Mouse (Mus musculus) cerebellum, postnatal 36 days (tissue): ENCODE results near the gene Hist1h2ae.
"Not testable (repeated sequence)": the region's sequence is repeated elsewhere in the genome, so short reads cannot be mapped to it uniquely, and the experiment has no call there.

ENCODE experiments used
- DNase-seq, 2 experiments: peaks; one replicate each; pipeline ENCODE4 v3.0.0; 2021 to 2022; ENCODE audit warnings: mixed read lengths in 2 of 2

Gene Hist1h2ae

GRCm38 (mm10) chr13:23571022-23571503 lies at the start of gene Hist1h2ae, which contains the start of gene Hist1h2bg:
Hist1h2ae (minus strand) TSS chr13:23571220.
Hist1h2bg (plus strand) TSS chr13:23571396.
- DNase-seq = peak; percentile 52 to 73

- peak in 1 of 2 experiments; percentile 13 for DNase-seq
These were observed 49.2 kb upstream of the Hist1h2ae start for GRCm38 (mm10) chr13:23620056-23620732.

- no peak for DNase-seq
These were observed 40.6 kb upstream of the Hist1h2ae start for GRCm38 (mm10) chr13:23611638-23612037.

DNA sequence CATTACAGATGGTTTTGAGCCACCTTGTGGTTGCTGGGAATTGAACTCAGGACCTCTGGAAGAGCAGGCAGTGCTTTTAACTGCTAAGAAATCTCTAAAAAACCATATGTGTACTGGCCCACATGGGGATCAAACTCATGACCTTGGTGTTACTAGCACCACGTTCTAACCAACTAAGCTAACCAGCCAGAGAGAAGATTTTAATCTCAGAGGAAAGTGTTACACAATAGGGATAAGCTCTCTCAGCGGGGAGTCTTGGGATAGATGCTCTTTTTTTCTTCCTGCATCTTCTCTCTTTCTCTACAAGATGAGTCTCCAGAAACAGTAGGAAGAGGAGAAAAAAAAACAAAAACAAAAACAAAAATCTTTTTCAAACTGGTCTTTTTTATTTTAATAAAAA lies 39.4 kb upstream of the Hist1h2ae start:
- DNase-seq = no peak

GRCm38 (mm10) chr13:23609844-23610243 lies 38.8 kb upstream of the Hist1h2ae start:
- DNase-seq = no peak

DNA sequence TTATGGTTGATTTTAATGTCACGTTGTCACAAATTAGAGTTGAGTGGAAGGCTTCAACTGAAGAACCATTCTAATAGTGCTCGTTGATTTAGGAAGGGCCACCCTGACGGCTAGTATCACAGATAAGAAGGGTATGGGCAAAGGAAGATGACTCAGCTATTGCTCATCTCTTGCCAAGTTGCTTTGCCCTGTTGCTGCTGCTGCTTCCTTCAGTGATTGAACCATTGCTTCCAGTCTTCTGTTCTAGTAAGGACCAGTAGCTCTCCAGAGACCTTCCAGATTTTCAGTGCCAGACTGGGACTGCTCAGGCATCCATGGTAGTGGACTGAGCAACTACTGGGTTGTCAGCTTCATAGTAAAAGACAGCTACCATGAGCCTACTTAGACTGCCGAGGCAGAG lies 38.2 kb upstream of the Hist1h2ae start:
- no peak for DNase-seq

GRCm38 (mm10) chr13:23605052-23605451 lies 34.0 kb upstream of the Hist1h2ae start:
- DNase-seq = no peak

DNA sequence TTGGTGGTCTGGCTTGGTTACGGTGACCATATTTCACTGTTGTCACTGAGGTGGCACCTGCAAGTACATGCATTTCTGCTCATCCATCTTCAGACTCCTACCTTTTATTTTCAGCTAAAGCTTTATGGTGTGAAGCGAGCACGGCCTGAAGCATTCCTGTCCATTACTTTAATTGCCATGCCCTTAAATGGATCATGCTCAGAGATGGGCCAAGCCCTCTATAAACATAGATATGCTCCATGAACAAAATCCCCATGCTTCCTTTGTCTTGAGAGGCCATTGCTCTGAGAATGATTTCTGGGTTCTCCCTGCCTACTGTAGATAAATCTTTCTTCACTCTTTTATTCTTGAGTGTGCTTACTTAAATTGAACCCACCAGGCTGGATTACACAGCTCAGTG lies 33.4 kb upstream of the Hist1h2ae start:
- DNase-seq = no peak

DNA sequence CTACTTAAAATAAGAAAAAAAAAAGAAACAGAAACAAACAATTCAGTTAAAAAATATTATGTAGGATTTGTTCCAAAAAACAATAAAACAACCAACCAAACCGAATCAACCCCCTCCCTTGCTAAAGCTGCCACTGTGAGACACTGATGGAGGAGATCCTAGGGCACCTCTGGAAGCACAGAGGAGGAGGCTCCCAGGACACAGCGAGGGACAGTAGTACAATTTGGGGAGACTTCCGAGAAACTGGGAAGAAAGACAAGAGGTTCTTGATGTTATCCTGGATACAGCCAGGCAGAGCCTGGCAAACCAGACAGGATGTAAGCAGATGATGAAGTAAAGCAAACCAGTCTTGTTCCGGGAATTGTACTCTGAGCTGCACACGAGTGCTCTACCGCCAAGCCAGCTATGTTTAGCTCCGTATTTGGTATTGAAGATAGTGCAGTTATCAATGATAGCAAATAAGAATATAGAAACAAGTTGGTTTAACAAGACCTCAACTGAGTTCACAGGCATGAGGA lies 32.2 kb upstream of the Hist1h2ae start:
- DNase-seq = no peak

DNA sequence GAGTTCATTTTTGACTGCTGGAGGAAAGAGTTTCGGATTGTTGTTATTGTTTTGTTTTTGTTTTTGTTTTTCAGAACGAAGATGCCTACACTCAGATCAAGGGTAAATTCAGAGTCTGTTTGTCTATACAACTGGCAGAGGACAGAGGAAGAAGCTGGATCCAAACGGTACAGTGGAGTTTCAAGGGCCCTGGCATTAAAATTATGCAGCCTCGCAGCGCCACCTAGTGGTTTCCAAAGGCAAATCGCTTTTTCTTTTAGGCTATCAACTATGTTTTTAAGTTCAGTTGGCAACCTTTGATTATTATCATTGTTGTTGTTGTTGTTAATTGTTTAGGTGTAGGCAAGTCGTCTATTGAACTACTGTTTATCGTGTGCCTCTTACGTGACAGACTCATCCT lies 26.9 kb upstream of the Hist1h2ae start:
- peak; percentile 80 to 85 for DNase-seq

DNA sequence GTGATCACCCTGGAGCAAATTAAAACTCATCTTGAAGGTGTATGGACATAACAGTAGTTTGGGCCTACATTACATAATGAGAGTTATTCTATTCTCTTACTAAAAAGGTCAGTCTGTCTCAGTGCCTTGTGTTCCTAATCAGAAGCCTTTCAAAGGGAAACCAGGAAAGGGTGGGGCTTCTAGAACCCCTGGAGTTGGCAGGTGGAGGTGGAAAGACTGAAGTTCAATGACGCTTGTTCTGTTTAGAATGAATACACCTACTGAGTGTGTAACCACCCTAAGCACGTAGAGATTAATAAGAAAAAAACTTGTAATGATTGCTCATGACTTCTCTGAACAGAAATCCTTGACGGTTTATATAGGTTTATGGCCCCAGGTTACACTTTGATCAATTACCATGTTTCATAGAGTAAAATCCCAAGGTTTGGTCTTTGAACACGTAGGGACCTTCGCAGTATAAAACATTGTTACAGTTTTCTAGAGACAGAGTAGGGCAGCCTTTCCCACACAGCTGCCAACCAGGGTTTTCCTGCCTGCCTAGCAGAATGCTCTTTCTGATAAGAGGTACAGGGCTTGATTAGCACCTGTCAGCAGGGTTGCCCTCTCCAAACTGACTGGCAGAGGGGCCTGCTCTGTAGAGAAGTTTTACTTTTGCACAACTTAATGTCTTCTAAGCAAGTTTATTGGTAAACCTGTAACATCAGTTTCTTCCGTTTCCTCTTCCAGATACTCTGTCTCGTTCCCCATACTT lies 24.8 kb upstream of the Hist1h2ae start:
- DNase-seq = no peak

DNA sequence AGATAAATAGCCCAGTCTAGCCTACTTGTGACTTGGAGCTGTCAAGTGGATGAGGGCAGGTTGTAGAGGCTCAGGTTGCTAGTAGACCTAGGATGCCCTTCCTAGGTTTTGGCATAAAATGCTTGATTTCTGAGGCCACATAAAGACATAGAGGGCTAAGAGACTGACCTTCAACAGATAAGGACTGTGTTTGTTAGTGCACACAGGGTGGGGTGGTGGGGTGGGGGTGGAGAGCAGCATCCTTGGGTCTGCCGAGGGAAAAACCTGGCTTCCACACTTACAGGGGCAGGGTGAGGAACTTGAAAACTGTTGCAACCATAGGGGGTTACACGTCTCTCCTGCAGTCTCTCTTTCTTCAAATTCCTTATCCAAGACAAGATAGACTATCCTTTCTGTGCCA lies 24.2 kb upstream of the Hist1h2ae start:
- DNase-seq = no peak

- DNase-seq = no peak
These were observed 22.2 kb upstream of the Hist1h2ae start for GRCm38 (mm10) chr13:23593051-23593770.

DNA sequence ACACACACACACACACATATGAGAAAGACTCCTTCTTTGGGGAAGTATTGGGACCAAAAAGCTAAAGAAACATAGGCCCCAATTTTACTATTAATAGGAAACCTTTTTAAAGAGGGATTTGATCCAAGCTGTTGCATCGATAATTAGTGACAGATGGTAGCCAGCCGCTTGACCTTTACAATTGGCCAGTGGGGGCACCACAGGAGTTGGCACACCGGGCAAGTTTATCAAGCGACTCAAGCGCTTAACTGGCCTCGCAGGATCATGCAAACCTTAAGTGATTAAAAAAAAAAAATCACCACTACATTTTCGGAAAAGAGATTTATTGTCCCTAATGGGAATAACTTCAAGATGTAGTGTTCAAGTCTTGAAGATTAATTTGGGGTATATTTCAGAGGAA lies 21.6 kb upstream of the Hist1h2ae start:
- peak; percentile 63 to 66 for DNase-seq

GRCm38 (mm10) chr13:23591886-23592285 lies 20.9 kb upstream of the Hist1h2ae start:
- DNase-seq = not testable (repeated sequence)

- no peak for DNase-seq
These were observed 20.2 kb upstream of the Hist1h2ae start for GRCm38 (mm10) chr13:23591206-23591605.

DNA sequence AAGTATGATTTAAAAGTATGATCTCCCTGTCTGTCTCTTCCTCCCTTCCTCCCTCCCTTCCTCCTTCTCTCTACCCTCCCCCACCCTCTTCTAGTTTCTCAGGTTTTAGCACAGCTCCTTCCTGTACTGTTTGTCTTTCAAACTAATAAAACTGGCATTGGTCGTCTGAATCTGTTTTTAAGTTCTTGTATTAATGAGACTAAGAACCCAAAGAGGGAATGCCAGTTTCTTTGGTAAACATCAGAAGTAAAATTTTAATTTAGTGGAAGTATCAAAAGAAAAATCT lies 15.9 kb upstream of the Hist1h2ae start:
- DNase-seq = no peak

DNA sequence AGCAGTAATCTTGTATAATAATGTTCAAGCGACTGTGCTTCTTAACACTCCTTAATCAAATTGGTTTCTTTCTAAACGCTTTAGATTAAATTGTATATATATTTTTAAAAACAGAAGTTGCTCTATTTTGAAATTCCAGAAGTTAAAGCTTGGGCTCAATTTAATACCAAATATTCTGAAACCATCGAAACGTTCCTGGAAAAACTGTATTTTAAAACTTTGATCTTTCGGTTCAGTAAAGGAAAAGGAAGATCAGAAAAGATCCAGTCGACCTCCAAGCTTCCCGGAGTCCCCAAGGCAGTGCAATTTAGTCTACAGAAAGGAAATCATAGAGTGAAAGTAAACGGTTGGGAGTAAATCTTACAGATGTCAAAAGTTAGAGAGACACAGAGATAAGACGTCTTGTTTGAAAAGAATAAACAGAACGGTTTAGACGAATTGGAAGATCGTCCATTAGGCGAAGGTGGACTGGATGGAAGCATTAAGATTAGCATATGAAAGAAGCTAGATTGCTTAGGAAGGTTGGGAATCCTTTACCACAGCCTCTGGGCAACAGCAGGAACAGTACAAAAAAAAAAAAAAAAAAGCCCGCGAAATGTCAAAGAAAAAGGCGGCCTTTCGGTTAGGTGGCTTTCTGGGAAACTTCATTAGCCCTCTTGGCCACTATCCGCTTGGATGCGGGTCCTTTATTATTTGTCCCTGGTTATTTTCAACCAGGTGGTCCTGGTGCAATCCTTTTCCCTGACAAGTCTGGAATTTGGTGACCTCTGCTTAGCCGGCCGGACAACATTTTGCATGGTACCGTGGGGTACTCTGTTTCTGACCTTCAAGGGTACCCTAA lies 15.3 kb upstream of the Hist1h2ae start:
- DNase-seq = no peak

DNA sequence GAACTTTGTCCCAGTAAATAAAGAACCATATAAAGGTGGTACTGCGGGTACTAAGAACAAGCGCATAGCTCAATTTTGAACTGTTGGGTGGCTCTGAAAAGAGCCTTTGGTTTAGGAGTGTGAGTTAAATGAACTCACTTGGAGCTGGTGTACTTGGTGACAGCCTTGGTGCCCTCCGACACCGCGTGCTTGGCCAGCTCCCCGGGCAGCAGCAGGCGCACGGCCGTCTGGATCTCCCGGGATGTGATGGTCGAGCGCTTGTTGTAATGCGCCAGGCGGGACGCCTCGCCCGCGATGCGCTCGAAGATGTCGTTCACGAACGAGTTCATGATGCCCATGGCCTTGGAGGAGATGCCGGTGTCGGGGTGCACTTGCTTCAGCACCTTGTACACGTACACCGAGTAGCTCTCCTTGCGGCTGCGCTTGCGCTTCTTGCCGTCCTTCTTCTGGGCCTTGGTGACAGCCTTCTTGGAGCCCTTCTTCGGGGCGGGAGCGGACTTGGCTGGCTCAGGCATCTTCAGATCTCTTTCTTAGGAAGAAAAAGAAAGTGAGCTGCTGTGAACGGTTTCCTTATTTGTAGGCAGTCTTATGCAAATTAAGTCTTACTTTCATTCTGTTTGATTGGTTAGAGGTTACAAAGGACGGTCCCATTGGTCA lies 14.6 kb upstream of the Hist1h2ae start:
- peak; percentile 44 to 65 for DNase-seq

- DNase-seq = peak; percentile 47 to 57
These were observed 14.0 kb upstream of the Hist1h2ae start for GRCm38 (mm10) chr13:23585029-23585441.

DNA sequence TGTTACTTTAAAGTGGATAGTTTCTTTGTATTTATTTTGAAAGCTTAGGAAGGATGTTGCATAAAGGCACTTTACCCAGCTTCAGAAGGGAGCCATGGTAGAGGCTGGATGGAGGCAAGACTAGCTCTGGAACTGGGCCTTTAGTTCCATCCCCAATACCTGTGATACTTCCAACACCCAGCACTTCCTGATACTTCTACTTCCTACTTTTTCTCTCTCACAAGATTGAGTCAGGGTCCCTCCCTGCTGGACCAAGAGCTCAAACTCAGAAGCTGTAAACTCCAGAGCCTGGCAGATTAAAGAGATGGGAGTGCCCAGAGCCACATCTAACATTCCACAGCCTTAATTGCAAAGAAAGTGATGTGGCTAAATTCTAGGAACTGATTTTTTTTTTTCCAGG lies 13.3 kb upstream of the Hist1h2ae start:
- DNase-seq = no peak
